Mouse (Mus musculus): ENCODE results near the gene Vwa5b2.
A peak's percentile ranks its signal among the peaks of the same experiment; 100 is the strongest.

The Vwa5b2 gene

DNA sequence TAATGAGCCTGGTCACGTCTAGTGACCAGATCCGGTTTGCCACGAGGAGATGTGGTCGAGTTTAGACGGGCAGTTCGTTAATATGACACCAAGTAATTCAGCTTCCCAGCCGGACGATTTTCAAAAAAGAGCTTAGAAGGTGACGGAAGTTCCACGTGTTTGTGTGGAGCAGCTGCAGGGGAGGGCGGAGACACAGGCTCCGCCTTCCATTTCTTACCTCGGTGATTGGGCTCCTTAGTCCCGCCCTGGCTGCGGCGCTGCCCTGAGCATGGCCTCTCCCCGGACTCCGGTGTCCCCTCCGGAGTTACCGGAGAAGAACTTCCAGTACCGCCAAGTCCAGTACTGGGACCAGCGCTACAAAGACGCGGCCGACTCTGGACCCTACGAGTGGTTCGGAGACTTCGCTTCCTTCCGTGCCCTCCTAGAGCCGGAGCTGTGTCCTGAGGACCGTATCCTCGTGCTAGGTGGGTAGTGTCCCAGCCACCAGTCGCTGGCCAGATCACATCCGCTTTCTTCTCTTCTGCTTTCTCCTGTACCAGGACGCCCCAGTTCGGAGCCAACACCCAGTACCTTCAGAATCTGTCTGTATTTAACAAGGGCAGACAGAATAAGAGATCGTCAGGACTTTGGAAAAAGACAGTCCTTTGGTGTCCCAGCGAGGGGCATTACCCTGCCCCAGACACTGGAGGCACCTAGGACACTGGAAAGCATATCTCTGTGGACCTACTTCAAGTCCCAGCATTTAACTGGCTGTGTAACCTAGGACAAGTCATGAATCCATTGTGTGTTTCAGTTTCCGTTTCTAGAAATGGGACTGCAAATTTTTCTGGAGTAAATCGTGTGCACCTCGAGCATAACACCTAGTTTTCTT lies 22.3 kb downstream of the Vwa5b2 start, which contains the start of the genes Eef1akmt4, Gm49333 and Alg3:
Gene Eef1akmt4 (plus strand): TSS at position 237 of the 871 bp plus-strand sequence.
Gene Gm49333 (plus strand): TSS at position 254 of the 871 bp plus-strand sequence.
Gene Alg3 (minus strand): TSS at position 379 of the 871 bp plus-strand sequence.
- DNase-seq, result peak; percentile 72 to 78

DNA sequence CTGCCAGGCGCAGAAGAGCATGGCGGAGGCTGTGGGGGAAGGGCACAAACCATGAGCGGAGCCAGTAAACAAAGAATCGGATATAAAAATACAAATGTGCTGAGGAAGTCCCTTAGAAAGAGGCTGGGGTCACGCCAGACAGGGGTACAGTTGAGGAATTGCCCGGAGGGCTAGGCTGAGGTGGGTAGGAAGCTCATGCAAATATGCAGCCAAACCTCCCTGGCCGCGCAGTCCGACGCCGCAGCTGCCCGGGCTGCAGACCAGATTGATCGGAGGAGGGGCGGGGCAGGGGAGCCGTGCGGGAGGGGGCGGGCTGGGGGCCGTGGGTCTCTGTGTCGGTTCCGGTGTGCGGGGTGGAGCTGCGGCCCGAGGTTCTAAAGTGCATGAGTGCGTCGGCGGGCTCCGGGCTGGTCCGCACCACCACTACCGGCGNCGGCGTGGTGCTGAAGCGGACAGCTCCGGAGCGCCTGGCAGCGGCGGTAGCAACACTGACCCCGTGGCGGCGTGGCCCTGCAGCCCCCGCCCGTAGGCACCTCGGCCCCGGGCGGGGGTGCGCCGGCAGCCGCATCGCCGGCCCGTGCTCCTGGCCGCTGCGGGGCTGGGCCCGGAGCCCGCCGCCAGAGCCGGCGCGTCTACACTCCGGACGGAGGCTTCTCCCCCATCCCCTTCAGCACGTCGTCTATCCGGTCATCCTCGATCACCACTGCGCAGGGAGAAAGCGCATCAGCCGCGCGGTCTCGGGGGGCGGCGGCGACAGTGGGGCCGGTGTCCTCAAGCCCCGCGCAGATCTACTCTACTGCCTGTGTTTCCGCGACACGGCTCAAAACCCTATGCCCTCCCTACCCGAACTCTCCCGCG lies 30.5 kb downstream of the Vwa5b2 start:
- peak; percentile 17 to 20 for DNase-seq

DNA sequence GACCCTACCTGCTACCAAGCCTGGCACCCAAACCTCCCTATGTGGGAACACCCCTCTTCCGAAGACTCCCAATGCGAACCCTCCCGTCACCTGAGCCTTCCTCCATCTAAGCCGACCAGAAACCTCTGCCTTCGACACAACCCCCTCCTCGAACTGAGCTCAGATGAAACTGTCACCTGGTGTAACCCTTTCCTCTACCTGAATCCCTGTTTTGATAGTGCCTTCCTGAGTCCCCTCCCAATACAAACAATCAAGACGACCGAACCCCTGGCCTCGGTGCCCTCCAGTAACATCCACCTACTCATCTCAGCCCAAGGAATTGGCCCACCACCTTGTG lies 31.1 kb downstream of the Vwa5b2 start:
- DNase-seq, result peak in 1 of 2 experiments; percentile 16

DNA sequence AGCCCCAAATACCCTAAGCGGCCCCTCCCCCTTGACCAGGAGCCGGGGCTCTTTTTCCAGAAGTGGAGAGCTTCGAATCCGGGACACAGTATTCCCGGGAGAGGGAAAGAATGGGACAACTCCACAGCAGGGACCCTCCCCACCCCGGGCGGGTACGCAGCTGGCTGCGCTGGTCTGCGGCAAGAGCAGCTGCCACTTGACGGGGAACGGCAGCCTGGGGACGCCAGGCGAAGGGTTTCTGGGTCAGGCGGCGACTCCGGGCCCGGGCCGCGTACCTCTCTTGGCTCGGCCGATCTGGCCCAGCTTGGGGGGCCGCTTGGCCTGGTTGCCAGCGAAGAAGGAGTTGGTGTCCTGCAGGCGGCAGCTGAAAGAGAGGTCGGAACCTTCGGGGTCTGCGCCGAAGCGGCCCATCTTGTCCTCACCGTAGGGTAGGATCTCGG lies 31.5 kb downstream of the Vwa5b2 start:
- DNase-seq, result no peak

DNA sequence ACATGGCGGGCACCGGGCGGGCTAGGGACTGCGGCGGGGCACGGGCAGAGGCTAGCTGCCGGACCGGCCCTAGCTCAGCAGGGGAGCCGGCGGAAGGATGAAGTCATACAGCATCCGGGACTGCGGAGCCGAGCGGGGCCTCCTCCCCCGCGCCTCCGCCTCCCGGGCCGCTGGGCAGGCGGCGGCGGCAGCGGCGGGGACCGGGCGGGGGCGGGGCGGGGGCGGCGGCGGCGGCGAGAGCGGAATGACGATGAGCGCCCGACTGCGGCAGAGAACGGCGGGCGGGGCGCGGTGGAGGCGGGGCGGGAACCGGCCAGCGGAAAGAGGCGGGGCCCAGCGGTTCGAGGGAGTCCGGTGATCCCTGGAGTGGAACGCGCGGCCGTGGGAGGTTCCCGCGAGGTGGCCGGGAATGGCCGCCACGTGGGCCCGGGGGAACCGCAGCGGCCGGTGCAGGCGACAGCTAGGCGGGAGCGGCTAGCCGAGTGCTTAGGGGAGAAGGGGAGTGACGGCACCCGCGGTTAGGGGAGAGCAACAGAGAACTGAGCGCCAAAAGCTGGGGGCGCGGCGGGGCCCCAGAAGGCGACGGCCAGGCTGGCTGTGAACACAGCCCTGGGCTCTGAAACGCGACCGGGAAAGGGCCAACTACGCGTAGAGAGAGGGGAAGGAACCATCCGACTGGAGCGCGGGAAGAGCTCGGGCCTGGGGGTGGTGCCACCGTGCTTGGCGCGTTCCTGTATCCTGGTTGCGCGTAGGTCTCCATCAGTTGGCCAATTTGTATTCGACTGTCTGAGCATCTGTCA lies 32.1 kb downstream of the Vwa5b2 start, which contains the start of gene Camk2n2:
Gene Camk2n2 (minus strand): TSS at position 97 of the 800 bp plus-strand sequence.
- DNase-seq, result peak; percentile 80 to 84

DNA sequence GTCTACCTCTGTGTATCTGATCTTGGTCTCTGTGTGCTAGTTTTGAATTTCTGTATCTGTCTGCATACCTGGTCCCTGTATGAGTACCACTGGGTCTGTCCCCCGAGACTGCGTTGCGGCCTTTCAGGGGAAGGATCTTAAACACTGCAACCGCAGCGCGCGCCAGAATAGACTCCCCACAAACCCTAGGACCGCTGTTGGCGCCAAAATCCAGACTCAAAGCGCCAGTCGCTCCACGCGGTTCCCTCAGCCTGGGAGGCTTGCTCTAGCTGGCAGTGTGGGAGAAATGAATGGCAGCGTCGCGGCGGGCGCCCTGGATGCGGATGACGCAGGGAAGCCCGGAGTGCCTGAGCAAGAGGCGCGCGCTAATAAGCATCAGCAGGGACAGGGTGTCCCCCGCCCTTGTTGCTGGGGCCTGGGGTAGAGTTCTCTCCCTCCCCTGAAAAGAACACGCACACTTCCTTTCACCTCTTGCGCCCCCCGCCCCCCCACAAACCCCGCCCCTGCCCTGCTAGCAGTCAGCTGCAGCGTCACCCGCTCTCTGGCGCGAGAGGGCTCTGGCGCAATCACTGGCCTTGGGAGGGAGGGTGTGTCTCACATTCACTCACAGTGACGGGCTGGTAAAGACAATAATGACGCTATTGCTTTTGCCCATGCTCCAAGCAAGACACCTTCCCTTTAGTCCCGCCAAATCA lies 32.9 kb downstream of the Vwa5b2 start:
- DNase-seq, result peak; percentile 66 to 74

DNA sequence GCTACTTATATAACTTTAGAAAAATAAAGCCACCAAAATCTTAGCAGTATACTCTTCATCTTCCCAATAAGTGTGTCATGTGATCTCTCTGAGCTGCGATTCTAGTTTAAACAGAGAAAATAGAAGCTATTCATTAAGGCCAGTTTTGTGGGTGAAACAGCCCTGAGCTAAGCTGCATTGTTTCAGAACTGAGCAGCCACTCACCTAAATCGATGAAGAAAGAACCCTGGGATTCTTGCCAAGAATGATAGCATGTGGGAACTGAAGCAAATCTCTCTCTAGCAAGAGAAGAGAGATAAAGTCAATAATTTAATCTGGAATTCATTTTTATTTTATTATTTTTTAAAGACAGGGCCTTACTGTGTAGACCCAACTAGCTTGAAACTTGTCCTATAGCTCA lies 33.9 kb downstream of the Vwa5b2 start:
- no peak for DNase-seq

DNA sequence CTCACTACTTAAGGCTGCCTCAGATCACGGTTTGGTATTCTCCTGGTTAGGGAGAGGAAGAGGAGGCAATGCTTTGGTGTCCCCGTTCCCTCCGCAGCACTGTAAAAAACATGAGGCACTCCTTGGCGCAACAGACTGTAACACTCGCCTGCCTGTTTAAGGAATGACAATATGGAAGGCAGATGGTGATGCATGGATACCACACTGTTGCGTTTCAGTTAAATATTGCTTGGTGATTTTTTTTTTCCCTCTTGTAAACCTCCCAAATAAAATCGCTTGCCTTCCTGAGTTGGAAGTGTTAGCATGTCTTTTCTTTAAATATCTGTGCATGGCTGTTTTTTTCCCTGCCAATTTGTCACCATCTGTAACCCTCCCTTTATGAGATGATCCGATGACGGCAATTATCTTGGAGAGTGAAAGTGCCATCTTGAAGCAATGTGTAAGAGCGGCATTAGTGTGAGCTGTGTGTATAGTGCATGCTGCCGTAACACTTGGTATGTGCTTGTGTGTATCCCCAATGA lies 39.7 kb downstream of the Vwa5b2 start:
- DNase-seq, result no peak

DNA sequence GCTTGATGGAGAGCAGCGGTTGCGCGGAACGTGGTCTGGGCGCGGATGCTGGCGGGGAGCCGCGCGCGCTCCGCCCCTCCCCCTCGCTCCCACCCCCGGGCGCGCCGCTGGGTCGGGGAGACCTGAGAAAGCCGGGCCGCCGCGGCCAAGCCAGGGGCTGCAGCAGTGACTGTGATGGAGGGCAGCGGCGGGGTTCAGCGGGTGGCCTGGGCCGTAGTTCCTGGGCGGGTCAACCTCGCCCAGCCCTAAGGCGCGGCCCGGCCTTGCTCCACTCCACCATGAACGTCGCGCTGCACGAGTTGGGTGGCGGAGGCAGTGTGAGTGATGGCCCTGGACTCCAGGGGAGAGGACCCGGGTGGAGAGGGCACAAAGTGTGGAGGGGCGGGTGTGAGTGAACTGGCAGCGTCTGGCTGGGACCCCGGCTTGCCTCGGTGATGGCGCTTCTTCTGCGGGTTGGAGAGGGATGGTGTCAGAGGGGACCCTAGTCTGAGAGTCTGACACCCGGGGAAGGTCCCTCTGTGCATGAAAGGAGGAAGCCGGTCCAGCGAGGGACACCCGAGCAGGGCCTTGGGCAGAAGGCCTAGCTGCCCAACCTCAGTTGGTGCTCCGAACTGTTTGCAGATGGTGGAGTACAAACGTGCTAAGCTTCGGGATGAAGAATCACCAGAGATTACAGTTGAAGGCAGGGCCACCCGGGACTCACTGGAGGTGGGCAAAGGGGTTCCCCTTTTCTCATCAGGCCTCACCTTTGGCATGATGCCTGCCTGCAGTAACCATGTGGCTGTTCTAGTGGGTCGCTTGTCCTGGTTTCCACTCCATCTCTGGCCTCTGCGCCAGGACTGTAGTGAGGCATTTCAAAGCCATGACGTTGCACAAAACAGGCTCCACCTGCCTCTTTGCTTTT lies 40.7 kb downstream of the Vwa5b2 start, which contains the start of gene Ece2:
Gene Ece2 (plus strand): TSS at position 98 of the 904 bp plus-strand sequence.
- peak; percentile 65 for DNase-seq

DNA sequence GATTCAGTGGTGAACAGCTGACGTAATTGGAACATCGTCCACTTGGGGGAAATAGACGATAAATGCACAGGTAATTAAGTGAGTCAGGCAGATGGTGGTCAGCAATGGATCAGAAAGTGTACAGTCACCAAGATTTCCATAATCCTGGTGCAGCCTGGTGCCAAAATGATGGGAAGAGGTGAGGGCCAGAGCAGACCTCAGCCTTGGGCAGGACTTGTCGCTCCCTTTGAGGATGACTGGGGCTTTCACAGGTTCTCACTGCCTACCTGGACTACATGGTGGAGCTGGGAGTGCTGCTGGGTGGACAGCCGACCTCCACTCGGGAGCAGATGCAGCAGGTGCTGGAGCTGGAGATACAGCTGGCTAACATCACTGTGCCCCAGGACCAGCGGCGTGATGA lies 48.1 kb downstream of the Vwa5b2 start:
- no peak for DNase-seq

DNA sequence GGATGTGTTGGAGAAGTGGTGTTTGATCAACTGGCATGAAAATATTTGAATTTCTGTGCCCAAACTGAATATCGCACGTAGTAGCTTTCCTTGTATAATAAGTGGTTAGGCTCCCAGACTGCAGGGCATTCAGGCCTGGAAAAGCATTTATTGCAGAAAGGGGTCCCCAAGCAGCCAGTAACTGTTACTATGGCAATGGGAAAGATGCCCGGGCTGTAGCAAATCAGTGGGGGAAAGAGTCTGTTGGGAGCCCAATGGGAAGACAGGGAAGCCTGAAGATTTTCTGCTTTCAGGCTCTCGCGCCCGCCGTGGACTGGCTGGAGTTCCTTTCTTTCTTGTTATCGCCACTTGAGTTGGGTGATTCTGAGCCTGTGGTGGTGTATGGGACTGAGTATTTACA lies 49.1 kb downstream of the Vwa5b2 start:
- DNase-seq, result no peak

DNA sequence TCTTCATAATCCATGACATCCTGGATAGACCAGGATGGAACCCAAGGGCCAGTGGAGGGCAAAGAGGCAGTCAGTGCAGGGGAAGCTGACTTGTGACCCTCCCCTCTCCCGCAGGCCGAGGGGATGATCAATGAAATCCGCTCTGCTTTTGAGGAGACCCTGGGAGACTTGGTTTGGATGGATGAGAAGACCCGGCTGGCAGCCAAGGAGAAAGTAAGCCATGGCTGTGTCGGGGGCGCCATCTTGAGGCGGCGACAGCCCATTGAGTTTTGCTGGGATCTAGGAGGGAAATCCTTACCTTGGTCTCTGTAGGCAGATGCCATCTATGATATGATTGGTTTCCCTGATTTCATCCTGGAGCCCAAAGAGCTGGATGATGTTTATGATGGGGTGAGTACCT lies 52.9 kb downstream of the Vwa5b2 start:
- DNase-seq, result peak; percentile 80 to 83

DNA sequence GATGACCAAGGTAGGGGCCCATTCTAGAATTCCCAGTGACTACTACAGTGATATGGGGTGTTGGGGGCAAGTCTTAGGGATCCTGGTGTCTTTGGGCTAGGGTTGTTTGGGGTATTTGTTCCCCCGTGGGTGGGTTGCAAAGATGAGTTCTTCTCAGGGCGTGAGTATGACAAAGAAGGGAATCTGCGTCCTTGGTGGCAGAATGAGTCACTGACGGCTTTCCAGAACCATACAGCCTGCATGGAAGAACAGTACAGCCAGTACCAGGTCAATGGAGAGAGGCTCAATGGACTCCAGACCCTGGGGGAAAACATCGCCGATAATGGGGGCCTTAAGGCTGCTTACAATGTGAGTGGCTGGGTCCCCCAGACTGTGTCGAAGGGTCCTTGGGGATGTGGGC lies 54.6 kb downstream of the Vwa5b2 start:
- no peak for DNase-seq

DNA sequence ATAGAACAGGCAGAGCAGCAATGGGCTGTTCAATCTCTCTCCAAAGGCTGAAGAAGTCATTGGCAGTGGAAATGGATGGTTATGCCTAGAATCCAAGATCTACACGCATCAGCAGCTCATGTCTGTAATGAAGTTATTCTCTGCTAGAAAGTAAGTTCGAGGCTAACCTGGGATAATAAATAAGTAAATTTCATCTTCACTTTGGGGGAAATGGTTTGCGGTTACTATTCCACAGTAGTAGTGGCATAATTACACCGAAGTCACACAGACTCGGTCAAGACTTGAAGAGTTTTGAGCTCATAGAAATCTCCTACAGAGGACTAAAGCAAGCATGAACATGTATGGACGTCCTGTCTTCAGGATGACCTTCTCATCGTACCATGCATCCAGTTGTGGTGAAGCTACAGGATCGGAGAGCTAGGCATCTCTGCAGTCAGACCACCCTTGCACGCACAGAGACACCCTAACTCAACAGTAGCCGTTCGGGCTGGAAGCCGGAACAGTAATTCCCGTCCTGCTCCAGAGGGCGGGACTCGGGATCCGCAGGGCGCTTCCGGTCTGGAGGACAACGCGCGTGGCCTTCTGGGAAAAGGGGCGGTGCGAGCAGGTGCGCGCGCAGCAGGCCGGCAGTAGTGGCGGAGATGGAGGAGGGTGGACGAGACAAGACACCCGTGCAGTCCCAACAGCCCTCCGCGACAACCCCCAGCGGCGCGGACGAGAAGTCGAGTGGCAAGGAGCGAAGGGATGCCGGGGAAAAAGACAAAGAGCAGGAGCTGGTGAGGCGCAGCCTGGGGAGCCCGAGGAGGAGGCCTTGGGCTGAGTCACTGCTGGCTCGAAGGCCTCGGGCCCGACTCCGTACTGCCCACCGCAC lies 62.0 kb downstream of the Vwa5b2 start, which contains the start of gene Psmd2:
Gene Psmd2 (plus strand): TSS at position 577 of the 871 bp plus-strand sequence.
- peak; percentile 98 for DNase-seq

DNA sequence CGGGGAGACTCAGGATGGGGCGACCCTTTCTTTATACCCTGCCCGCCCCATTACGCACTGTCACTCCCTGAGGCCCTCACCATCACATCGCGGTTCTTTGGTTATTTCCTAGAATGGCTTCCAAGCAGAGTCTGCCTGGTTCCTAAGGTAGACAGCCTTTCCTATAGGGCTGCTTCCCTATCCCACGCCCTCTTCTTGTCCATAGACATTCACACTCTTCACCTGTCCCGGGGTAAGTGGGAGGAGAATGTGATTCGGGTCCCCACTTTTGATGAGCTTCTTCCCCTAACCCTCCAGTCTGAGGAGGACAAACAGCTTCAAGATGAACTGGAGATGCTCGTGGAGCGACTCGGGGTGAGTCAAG lies 62.7 kb downstream of the Vwa5b2 start:
- DNase-seq, result no peak

DNA sequence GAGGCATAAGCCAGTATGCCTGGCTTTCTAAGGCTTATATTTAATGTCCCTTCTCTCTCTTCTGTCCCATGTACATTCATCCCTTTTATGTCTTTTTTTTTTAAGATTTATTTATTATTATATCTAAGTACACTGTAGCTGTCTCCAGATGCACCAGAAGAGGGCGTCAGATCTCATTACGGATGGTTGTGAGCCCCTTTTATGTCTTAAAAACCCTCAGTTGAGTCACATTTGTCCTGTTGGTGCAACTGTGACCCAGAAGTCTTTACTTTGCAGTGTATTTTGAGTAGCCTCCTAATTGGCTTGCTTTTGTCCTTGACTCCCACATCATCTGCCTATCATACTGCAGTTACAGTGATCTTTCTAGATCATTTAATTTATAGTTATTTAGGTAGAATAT lies 64.0 kb downstream of the Vwa5b2 start:
- DNase-seq, result no peak
